Mouse (Mus musculus): ENCODE data around the gene Sufu. TPM values are rescaled to one million over a fixed set of nuclear protein-coding genes. Genes with fewer than 3 reads are reported as not detected.

Sufu gene
- polyA plus RNA-seq (2014; fragmentation: Nextera tagmentation; extraction: Ambion mirVana) = 31.9 and 33.2 TPM in 2 replicates

DNA sequence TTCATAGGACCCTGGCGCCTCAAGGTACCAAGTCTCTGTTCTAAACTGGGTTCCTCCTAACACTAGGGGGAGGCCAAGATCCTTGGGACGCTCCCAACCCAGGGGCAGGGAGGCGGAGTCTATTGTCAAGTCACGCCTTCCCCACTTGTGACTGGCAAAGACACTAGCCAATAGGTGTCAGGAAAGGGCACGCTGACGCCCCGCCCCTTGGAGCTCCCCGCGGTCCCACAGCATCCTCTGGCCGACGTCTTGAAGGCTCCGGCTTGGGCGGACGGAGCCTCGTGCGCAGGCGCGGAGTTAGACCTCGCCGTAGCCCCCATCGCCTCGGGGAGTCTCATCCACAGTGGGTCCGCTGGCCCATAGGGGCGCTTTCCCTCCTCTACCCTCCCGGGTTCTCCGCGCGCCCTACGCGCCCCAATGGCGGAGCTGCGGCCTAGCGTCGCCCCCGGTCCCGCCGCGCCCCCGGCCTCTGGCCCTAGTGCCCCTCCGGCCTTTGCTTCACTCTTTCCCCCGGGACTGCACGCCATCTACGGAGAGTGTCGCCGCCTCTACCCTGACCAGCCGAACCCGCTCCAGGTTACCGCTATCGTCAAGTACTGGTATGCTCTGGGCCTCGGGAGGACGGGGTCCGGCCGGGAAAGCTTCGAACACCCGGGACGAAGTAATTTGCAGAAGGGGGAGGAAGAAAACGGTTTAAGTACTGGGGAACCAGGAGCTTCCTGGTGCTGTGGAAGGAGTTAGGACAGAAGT, at the start of gene Sufu:
TSS of gene Sufu (plus strand) at position 211 of the 750 bp plus-strand sequence.
- H3K27me3 ChIP-seq (ENCODE audit: control insufficient read depth, insufficient read depth, low read length) = no peaks in the 10 kb centered on the region
- H3K4me2 ChIP-seq (replicated peaks; ENCODE audit: low read depth, low read length) = peak within 1 kb of the TSS; percentile 79
- DNase-seq (ENCODE audit: low spot score) (peak; percentile 99), ATAC-seq (ENCODE audit: low FRiP score) (peak; percentile 91)
- H3K9me3 ChIP-seq (ENCODE audit: control insufficient read depth, low read length) = no peaks in the 10 kb centered on the region
- 0 out of 2 replicates have a peak, but pooled peaks cover 3% of the 10 kb centered on the region for H3K36me3 ChIP-seq (ENCODE audit: control insufficient read depth, insufficient read depth, low read length)
- H3K4me1 ChIP-seq (replicated peaks; ENCODE audit: control insufficient read depth, insufficient read depth, low read length) = peaks cover 16% of the 10 kb centered on the region
- H3K4me3 ChIP-seq (ENCODE audit: low read depth, low read length) = peak within 1 kb of the TSS; percentile 81
- peak within 1 kb of the TSS; percentile 88 for H3K9ac ChIP-seq (ENCODE audit: low read depth, low read length)
- peak within 1 kb of the TSS; percentile 83 for H3K27ac ChIP-seq (ENCODE audit: low read depth, low read length)
- under 1% methylated on average over 53 of the region's 57 CpGs for WGBS

DNA sequence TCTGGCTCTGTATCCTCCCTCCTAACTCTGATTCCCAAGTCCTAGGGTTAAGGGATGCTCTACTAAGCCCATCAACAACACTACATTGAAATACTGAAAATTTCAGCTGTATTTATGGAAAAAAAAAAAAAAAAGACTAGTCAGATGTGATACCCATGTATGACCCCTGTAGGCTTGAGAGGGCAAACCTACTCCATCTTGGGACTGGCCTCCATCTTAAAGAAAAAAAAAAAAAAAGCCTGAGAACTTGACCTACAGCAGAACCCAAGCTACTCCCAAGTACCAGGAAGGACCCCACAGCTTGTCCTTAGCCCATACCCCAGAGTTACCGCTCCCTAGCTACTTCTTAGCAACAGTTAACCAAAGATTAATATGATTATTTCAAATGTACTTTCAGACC, 49.5 kb upstream of the Sufu start:
- no peaks in the 10 kb centered on the region for H3K36me3 ChIP-seq (ENCODE audit: control insufficient read depth, insufficient read depth, low read length)
- ATAC-seq (ENCODE audit: low FRiP score) (no peak), DNase-seq (ENCODE audit: low spot score) (no peak)
- peaks cover 12% of the 10 kb centered on the region for H3K27me3 ChIP-seq (ENCODE audit: control insufficient read depth, insufficient read depth, low read length)
- H3K9ac ChIP-seq (ENCODE audit: low read depth, low read length) = no peak overlapping the region
- H3K27ac ChIP-seq (ENCODE audit: low read depth, low read length) = no peak overlapping the region
- H3K4me2 ChIP-seq (replicated peaks; ENCODE audit: low read depth, low read length) = no peak overlapping the region
- H3K9me3 ChIP-seq (ENCODE audit: control insufficient read depth, low read length) = no peaks in the 10 kb centered on the region
- no peaks in the 10 kb centered on the region for H3K4me1 ChIP-seq (replicated peaks; ENCODE audit: control insufficient read depth, insufficient read depth, low read length)
- 100% methylated on average over 1 of the region's 1 CpGs for WGBS
- no peak overlapping the region for H3K4me3 ChIP-seq (ENCODE audit: low read depth, low read length)

DNA sequence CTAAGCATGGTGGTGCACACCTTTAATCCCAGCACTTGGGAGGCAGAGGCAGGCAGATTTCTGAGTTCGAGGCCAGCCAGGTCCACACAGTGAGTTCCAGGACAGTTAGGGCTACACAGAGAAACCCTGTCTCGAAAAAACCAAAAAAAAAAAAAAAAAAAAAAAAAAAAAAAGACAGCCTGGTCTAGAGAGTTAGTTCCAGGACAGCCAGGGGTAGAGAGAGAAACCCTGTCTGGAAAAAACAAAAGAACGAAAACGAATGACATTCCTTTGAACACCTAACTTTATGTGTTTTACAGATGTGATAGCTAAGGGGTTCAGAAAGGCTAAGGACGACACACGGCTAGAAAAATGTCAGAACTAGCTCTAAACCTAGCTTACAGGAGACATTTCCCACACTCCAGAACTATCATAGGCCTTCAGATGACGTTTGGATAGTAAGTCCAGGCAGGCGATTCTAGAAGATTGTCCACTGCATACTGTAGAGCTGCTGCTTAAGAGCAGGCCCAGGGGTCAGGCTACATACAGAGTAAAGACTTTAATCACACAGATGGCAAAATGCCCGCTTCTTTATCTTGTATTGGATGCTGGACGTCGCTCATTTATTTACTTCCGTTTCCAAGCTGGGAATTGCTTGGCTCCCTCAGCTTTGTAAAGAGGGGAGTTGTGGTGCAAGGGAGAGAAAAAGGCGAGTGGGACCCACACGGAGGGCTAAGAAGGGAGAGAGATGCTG, 48.6 kb upstream of the Sufu start:
- DNase-seq (ENCODE audit: low spot score) (no peak), ATAC-seq (ENCODE audit: low FRiP score) (0 out of 2 replicates have a peak, but pooled peaks have one; percentile 43)
- H3K4me1 ChIP-seq (replicated peaks; ENCODE audit: control insufficient read depth, insufficient read depth, low read length) = no peaks in the 10 kb centered on the region
- H3K27me3 ChIP-seq (ENCODE audit: control insufficient read depth, insufficient read depth, low read length) = peaks cover 12% of the 10 kb centered on the region
- no peaks in the 10 kb centered on the region for H3K9me3 ChIP-seq (ENCODE audit: control insufficient read depth, low read length)
- H3K9ac ChIP-seq (ENCODE audit: low read depth, low read length) = peak overlapping the region; percentile 67
- H3K27ac ChIP-seq (ENCODE audit: low read depth, low read length) = peak overlapping the region; percentile 72
- 35% methylated on average over 14 of the region's 14 CpGs for WGBS
- H3K4me2 ChIP-seq (replicated peaks; ENCODE audit: low read depth, low read length) = peak overlapping the region; percentile 96
- H3K36me3 ChIP-seq (ENCODE audit: control insufficient read depth, insufficient read depth, low read length) = no peaks in the 10 kb centered on the region
- H3K4me3 ChIP-seq (ENCODE audit: low read depth, low read length) = peak overlapping the region; percentile 50

- Histone ChIP-seq H3K27me3 (ENCODE audit: control insufficient read depth, insufficient read depth, low read length) (peaks cover 12% of the 10 kb centered on the region), H3K4me2 (replicated peaks; ENCODE audit: low read depth, low read length) (peak overlapping the region; percentile 96), H3K4me1 (replicated peaks; ENCODE audit: control insufficient read depth, insufficient read depth, low read length) (no peaks in the 10 kb centered on the region), H3K4me3 (ENCODE audit: low read depth, low read length) (peak overlapping the region; percentile 50), H3K9ac (ENCODE audit: low read depth, low read length) (peak overlapping the region; percentile 67), H3K36me3 (ENCODE audit: control insufficient read depth, insufficient read depth, low read length) (no peaks in the 10 kb centered on the region), H3K27ac (ENCODE audit: low read depth, low read length) (peak overlapping the region; percentile 72), H3K9me3 (ENCODE audit: control insufficient read depth, low read length) (no peaks in the 10 kb centered on the region)
- DNase-seq (ENCODE audit: low spot score) (peak; percentile 84), ATAC-seq (ENCODE audit: low FRiP score) (peak; percentile 82)
- under 1% methylated on average over 78 of the region's 78 CpGs for WGBS
Measured at GRCm38 (mm10) chr19:46348761-46349458, 47.8 kb upstream of the Sufu start.

DNA sequence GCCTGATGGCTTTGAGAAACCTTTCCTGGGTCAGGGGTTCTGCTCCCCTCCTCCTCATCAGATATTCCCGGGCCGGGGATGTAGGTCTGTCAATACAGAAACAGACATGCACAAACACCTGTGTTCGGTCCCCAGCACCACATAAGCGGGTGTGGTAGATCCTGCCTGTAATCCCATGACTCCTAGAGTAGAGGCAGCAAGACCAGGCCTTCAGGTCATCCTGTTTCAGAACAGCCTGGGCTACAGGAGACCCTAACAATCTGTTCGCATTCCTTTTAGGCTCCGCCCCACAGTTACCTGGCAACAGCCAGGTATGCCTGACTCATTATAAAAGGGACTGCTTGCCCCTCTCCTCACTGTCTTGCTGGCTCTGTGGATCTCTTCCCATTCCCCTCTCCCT, 47.1 kb upstream of the Sufu start:
- peaks cover 12% of the 10 kb centered on the region for H3K27me3 ChIP-seq (ENCODE audit: control insufficient read depth, insufficient read depth, low read length)
- ATAC-seq (ENCODE audit: low FRiP score) = peak; percentile 30; the same call in 1 of the 2 replicates
- no peaks in the 10 kb centered on the region for H3K4me1 ChIP-seq (replicated peaks; ENCODE audit: control insufficient read depth, insufficient read depth, low read length)
- peak overlapping the region; percentile 50 for H3K4me3 ChIP-seq (ENCODE audit: low read depth, low read length)
- H3K9ac ChIP-seq (ENCODE audit: low read depth, low read length) = no peak overlapping the region
- no peak overlapping the region for H3K27ac ChIP-seq (ENCODE audit: low read depth, low read length)
- H3K36me3 ChIP-seq (ENCODE audit: control insufficient read depth, insufficient read depth, low read length) = no peaks in the 10 kb centered on the region
- DNase-seq (ENCODE audit: low spot score) = no peak
- no peaks in the 10 kb centered on the region for H3K9me3 ChIP-seq (ENCODE audit: control insufficient read depth, low read length)
- peak overlapping the region; percentile 96 for H3K4me2 ChIP-seq (replicated peaks; ENCODE audit: low read depth, low read length)
- WGBS = 33% methylated on average over 6 of the region's 6 CpGs

DNA sequence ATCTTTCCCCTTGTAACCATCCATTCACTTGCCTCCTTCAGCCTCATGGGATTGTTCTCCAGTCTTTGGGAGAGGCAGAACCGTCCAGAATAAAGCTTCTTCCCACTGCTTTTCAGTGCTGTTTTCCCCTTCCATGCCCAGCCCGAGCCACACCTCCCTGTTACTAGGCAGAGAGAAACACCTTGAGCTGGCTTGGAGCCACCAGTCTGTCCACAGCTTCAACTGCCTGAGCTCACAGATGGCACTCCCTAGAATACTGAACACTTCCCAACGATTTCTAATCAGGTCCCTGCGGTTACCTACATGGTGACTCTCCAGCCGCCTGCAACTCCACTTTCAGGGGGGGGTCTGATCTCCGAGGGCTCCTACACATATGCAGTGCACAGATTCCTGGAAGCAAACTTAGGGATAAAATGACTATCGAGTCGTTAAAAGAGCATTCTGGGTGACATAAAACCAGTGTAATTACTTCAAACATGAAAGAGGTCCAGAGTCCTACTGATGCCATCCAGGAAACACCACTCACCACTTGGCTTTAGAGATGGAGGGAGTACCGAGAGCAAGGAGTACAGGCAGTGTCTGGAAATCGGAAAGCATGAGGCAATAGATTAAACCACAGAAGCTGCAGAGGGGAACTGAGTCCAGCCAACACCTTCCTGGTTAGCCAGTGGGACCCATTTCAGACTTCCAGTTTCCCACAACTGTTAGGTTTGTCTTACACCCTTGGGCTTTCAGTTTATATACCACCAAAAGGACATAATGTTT, 46.3 kb upstream of the Sufu start, which contains the start of gene 2310034G01Rik:
TSS of gene 2310034G01Rik (minus strand) at position 135 of the 765 bp plus-strand sequence.
- H3K4me3 ChIP-seq (ENCODE audit: low read depth, low read length) = peak within 1 kb of the TSS; percentile 50
- 73% methylated on average over 10 of the region's 10 CpGs for WGBS

DNA sequence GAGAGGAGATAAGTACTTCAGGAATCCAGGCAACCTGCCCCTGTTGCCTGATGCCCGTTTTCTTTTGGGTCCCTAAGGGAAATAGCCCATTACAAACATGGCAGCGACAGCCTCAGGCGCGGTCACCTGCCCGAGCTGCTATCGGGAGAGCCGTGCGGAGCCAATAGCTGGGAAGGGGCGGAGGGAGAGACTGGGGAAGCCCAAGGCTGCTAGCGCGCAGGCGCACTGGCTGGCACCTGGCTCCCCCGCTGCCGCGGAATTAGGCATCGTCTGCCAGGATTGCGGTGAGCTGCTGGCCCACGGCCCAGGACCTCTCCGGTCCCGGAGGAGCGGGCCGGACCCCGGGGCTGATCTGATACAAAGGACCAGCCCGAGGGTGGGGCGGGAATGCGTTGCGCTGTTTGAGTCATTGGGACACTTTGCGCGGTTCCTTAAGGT, 40.0 kb upstream of the Sufu start:
- Histone ChIP-seq H3K4me1 (replicated peaks; ENCODE audit: control insufficient read depth, insufficient read depth, low read length) (no peaks in the 10 kb centered on the region), H3K36me3 (ENCODE audit: control insufficient read depth, insufficient read depth, low read length) (no peaks in the 10 kb centered on the region)
- WGBS = 0% methylated on average over 29 of the region's 29 CpGs

More for the DNA sequence above, 46.3 kb upstream of the Sufu start, which contains the start of gene 2310034G01Rik:
- Histone ChIP-seq H3K4me1 (replicated peaks; ENCODE audit: control insufficient read depth, insufficient read depth, low read length) (no peaks in the 10 kb centered on the region), H3K4me2 (replicated peaks; ENCODE audit: low read depth, low read length) (peak within 1 kb of the TSS; percentile 96), H3K27me3 (ENCODE audit: control insufficient read depth, insufficient read depth, low read length) (peaks cover 12% of the 10 kb centered on the region), H3K27ac (ENCODE audit: low read depth, low read length) (peak within 1 kb of the TSS; percentile 72), H3K9me3 (ENCODE audit: control insufficient read depth, low read length) (no peaks in the 10 kb centered on the region), H3K36me3 (ENCODE audit: control insufficient read depth, insufficient read depth, low read length) (no peaks in the 10 kb centered on the region), H3K9ac (ENCODE audit: low read depth, low read length) (peak within 1 kb of the TSS; percentile 67)
- no peak for ATAC-seq (ENCODE audit: low FRiP score)
- DNase-seq (ENCODE audit: low spot score) = no peak

More for the DNA sequence above, 40.0 kb upstream of the Sufu start:
- peak overlapping the region; percentile 52 for H3K4me2 ChIP-seq (replicated peaks; ENCODE audit: low read depth, low read length)
- H3K9ac ChIP-seq (ENCODE audit: low read depth, low read length) = peak overlapping the region; percentile 42; the same call in 1 of the 2 replicates
- DNase-seq (ENCODE audit: low spot score) (peak; percentile 88), ATAC-seq (ENCODE audit: low FRiP score) (peak; percentile 73)
- H3K27ac ChIP-seq (ENCODE audit: low read depth, low read length) = no peak overlapping the region
- H3K9me3 ChIP-seq (ENCODE audit: control insufficient read depth, low read length) = no peaks in the 10 kb centered on the region
- peak overlapping the region; percentile 36 for H3K4me3 ChIP-seq (ENCODE audit: low read depth, low read length)
- peaks cover 14% of the 10 kb centered on the region; the same call in 1 of the 2 replicates for H3K27me3 ChIP-seq (ENCODE audit: control insufficient read depth, insufficient read depth, low read length)

Measured in hindbrain, embryonic 11.5 days (tissue).